Mouse (Mus musculus): ENCODE measurements around the gene Egflam. TPM values are rescaled to one million over a fixed set of nuclear protein-coding genes. Genes with fewer than 3 reads are reported as not detected.

The Egflam gene
- polyA plus RNA-seq, 1 experiment from 2014 or later, result 18.0 TPM

DNA sequence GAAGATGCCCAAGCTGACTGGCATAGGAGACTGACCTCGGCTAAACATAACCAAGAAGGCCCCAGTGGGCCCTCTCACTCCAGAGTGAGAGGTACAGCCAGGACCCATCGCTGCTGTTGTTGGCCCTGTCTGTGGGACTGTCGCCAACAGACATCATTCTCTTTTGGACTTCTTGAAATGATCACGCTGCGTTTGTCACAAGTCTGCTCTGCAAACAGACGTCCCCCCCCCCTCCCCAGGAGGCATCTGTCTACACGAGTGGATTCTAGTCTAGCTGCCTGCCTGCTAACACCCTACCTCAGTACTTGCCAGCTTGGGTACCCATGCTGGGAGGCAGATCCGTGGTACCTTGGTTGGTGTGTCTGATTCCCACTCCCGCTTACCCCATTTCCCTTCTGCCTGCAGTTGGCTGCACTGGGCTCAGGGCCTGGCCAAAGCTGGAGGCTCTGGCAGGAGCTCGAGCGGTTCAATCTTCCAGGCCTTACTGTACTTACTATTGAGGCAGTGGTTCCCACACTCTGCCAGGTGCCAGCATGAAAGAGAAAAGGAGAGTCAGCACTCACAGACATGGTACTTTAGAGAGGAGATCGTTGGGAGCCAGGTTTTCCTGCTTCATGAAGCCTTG lies 173.9 kb downstream of the Egflam start:
- no peaks in the 10 kb centered on the region for H3K27me3 ChIP-seq (ENCODE audit: insufficient read depth, low read length)
- peak overlapping the region; percentile 44; the same call in 1 of the 2 replicates for H3K4me2 ChIP-seq
- H3K27ac ChIP-seq (ENCODE audit: low read depth), result 0 out of 2 replicates have a peak overlapping the region, but pooled peaks have one; percentile 24
- ATAC-seq (ENCODE audit: insufficient read depth) (no peak; the same call in 1 of the 2 replicates), DNase-seq (peak; percentile 59)
- no peak for TF ChIP-seq CTCF (IDR thresholded peaks at IDR 0.05; ENCODE audit: low read depth)
- no peak overlapping the region for H3K9ac ChIP-seq
- H3K9me3 ChIP-seq (ENCODE audit: low read depth, low read length), result no peaks in the 10 kb centered on the region
- H3K4me1 ChIP-seq (ENCODE audit: insufficient read depth), result peaks cover 10% of the 10 kb centered on the region; the same call in 1 of the 2 replicates
- WGBS, result 54% methylated on average over 12 of the region's 12 CpGs
- H3K4me3 ChIP-seq (ENCODE audit: low read depth, low read length), result no peak overlapping the region
- no peaks in the 10 kb centered on the region for H3K36me3 ChIP-seq (ENCODE audit: insufficient read depth)

- H3K4me2 ChIP-seq, result peak overlapping the region; percentile 44
- peaks cover 10% of the 10 kb centered on the region; the same call in 1 of the 2 replicates for H3K4me1 ChIP-seq (ENCODE audit: insufficient read depth)
- H3K27ac ChIP-seq (ENCODE audit: low read depth), result peak overlapping the region; percentile 89
- 15% methylated on average over 11 of the region's 11 CpGs for WGBS
- no peaks in the 10 kb centered on the region for H3K36me3 ChIP-seq (ENCODE audit: insufficient read depth)
- DNase-seq (peak; percentile 85), ATAC-seq (ENCODE audit: insufficient read depth) (peak; percentile 90)
- H3K27me3 ChIP-seq (ENCODE audit: insufficient read depth, low read length), result no peaks in the 10 kb centered on the region
- H3K9me3 ChIP-seq (ENCODE audit: low read depth, low read length), result no peaks in the 10 kb centered on the region
- no peak overlapping the region for H3K4me3 ChIP-seq (ENCODE audit: low read depth, low read length)
- H3K9ac ChIP-seq, result peak overlapping the region; percentile 35; the same call in 1 of the 2 replicates
- TF ChIP-seq CTCF (IDR thresholded peaks at IDR 0.05; ENCODE audit: low read depth), result no peak
These were observed 175.4 kb downstream of the Egflam start for GRCm38 (mm10) chr15:7222809-7223208.

DNA sequence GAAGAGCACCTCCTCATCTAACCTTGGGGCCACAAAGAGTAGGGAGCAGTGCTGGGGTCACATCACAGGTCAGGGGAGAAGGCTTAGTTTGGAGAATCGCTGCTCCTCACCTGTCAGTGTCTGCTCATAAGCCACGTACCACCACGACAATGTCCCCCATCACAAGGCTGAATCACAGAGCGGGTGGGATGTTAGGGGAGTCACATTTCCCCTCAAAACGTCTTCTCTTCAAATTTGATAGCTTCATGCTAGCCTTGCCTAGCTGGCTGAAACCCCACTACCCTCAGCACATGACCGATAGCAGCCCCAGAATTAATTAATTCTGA lies 181.0 kb downstream of the Egflam start:
- Histone ChIP-seq H3K27ac (ENCODE audit: low read depth) (no peak overlapping the region), H3K36me3 (ENCODE audit: insufficient read depth) (no peaks in the 10 kb centered on the region), H3K27me3 (ENCODE audit: insufficient read depth, low read length) (no peaks in the 10 kb centered on the region), H3K4me1 (ENCODE audit: insufficient read depth) (peaks cover 3% of the 10 kb centered on the region; the same call in 1 of the 2 replicates), H3K4me2 (no peak overlapping the region), H3K4me3 (ENCODE audit: low read depth, low read length) (no peak overlapping the region), H3K9ac (no peak overlapping the region), H3K9me3 (ENCODE audit: low read depth, low read length) (no peaks in the 10 kb centered on the region)
- WGBS, result 72% methylated on average over 6 of the region's 6 CpGs
- no peak for TF ChIP-seq CTCF (IDR thresholded peaks at IDR 0.05; ENCODE audit: low read depth)
- ATAC-seq (ENCODE audit: insufficient read depth), result no peak
- no peak for DNase-seq

GRCm38 (mm10) chr15:7216581-7217272 lies 181.5 kb downstream of the Egflam start:
- H3K4me2 ChIP-seq, result no peak overlapping the region
- DNase-seq (peak; percentile 41), ATAC-seq (ENCODE audit: insufficient read depth) (peak; percentile 9; the same call in 1 of the 2 replicates)
- H3K9ac ChIP-seq, result no peak overlapping the region
- H3K27me3 ChIP-seq (ENCODE audit: insufficient read depth, low read length), result no peaks in the 10 kb centered on the region
- 64% methylated on average over 9 of the region's 9 CpGs for WGBS
- no peaks in the 10 kb centered on the region for H3K4me1 ChIP-seq (ENCODE audit: insufficient read depth)
- H3K27ac ChIP-seq (ENCODE audit: low read depth), result no peak overlapping the region
- no peaks in the 10 kb centered on the region for H3K9me3 ChIP-seq (ENCODE audit: low read depth, low read length)
- no peak overlapping the region for H3K4me3 ChIP-seq (ENCODE audit: low read depth, low read length)
- TF ChIP-seq CTCF (IDR thresholded peaks at IDR 0.05; ENCODE audit: low read depth), result no peak
- no peaks in the 10 kb centered on the region for H3K36me3 ChIP-seq (ENCODE audit: insufficient read depth)

DNA sequence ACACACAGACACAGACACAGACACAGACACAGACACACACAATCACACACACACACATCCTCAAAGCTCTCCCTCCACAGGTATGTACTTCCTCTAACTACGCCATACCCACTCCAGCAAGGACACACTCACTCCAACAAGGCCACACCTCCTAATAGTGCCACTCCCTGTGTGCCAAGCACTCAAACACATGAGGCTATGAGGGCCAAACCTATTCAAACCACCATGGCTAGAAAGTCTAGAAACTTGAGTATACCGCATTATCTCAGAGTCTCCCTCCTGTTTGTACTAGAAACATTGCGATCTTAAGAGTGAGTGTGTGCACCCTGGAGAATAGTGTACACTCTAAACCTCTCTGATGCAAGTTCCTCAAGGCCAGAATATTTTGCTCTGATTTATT lies 182.3 kb downstream of the Egflam start:
- Histone ChIP-seq H3K36me3 (ENCODE audit: insufficient read depth) (no peaks in the 10 kb centered on the region), H3K4me2 (no peak overlapping the region), H3K27me3 (ENCODE audit: insufficient read depth, low read length) (no peaks in the 10 kb centered on the region), H3K4me1 (ENCODE audit: insufficient read depth) (no peaks in the 10 kb centered on the region), H3K9me3 (ENCODE audit: low read depth, low read length) (no peaks in the 10 kb centered on the region), H3K9ac (no peak overlapping the region), H3K4me3 (ENCODE audit: low read depth, low read length) (no peak overlapping the region), H3K27ac (ENCODE audit: low read depth) (no peak overlapping the region)
- DNase-seq (no peak), ATAC-seq (ENCODE audit: insufficient read depth) (peak; percentile 29; the same call in 1 of the 2 replicates)
- TF ChIP-seq CTCF (IDR thresholded peaks at IDR 0.05; ENCODE audit: low read depth), result no peak
- 81% methylated on average over 3 of the region's 3 CpGs for WGBS

DNA sequence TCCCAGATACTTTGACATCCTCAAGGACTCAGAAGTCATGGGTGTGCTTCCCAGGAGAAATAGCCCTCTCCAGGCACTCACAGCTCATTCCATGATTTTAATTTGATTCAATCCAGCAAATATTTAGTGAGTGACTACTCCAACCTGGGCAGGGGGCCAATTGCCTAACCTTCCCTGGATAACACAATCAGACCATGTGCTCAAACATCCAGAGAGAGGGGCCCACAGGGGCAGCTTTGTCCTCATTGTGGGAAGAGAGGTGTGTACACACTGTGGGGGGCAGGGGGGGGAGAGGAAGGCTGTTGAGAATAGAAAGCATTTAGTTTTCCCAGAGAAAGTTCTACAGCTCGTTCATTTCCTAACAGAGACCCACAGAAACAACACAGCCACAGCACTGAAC lies 184.5 kb downstream of the Egflam start:
- ATAC-seq (ENCODE audit: insufficient read depth) (peak; percentile 90), DNase-seq (peak; percentile 86)
- Histone ChIP-seq H3K27ac (ENCODE audit: low read depth) (peak overlapping the region; percentile 69), H3K9me3 (ENCODE audit: low read depth, low read length) (no peaks in the 10 kb centered on the region), H3K9ac (no peak overlapping the region), H3K27me3 (ENCODE audit: insufficient read depth, low read length) (no peaks in the 10 kb centered on the region), H3K4me1 (ENCODE audit: insufficient read depth) (no peaks in the 10 kb centered on the region), H3K4me2 (no peak overlapping the region), H3K4me3 (ENCODE audit: low read depth, low read length) (no peak overlapping the region), H3K36me3 (ENCODE audit: insufficient read depth) (no peaks in the 10 kb centered on the region)
- WGBS, result 18% methylated on average over 1 of the region's 1 CpGs
- no peak for TF ChIP-seq CTCF (IDR thresholded peaks at IDR 0.05; ENCODE audit: low read depth)

GRCm38 (mm10) chr15:7208180-7208579 lies 190.0 kb downstream of the Egflam start:
- Histone ChIP-seq H3K9ac (no peak overlapping the region), H3K4me3 (ENCODE audit: low read depth, low read length) (no peak overlapping the region), H3K36me3 (ENCODE audit: insufficient read depth) (0 out of 2 replicates have a peak, but pooled peaks cover 5% of the 10 kb centered on the region), H3K27me3 (ENCODE audit: insufficient read depth, low read length) (no peaks in the 10 kb centered on the region), H3K4me1 (ENCODE audit: insufficient read depth) (peaks cover 12% of the 10 kb centered on the region), H3K4me2 (no peak overlapping the region), H3K9me3 (ENCODE audit: low read depth, low read length) (no peaks in the 10 kb centered on the region), H3K27ac (ENCODE audit: low read depth) (no peak overlapping the region)
- 75% methylated on average over 9 of the region's 9 CpGs for WGBS
- ATAC-seq (ENCODE audit: insufficient read depth), result no peak
- no peak for TF ChIP-seq CTCF (IDR thresholded peaks at IDR 0.05; ENCODE audit: low read depth)
- no peak for DNase-seq

Measured in lung, embryonic 14.5 days (tissue).